Mouse (Mus musculus) kidney, adult 2 months (tissue): ENCODE measurements at regions not wholly inside any gene's neighbourhood (a gene's known extent, or its start where the extent isn't known, plus 50 kb on each side); places are given as distances from the start of the nearest gene placed in this dataset.

Experiments
- CTCF ChIP-seq: fragments of 200-500 bp; conservative IDR thresholded peaks from 2 replicates; pipeline ENCODE4 v1.5.1; 2011; ENCODE audit warnings: low read depth, mild to moderate bottlenecking, control low read depth, low read length, moderate library complexity, mixed read lengths; ENCODE audit not compliant: insufficient read depth, insufficient read length
- POLR2A ChIP-seq: fragments of 200-500 bp; IDR thresholded peaks from one replicate; pipeline ENCODE4 v1.6.1; 2011; ENCODE audit warnings: low read depth, low read length, control low read depth

GRCm38 (mm10) chr4:47620700-47621099, 146.2 kb downstream of the Sec61b start:
- TF ChIP-seq POLR2A (no peak), CTCF (no peak)
